Mouse (Mus musculus) C3H10T1/2 (cell line): Measurements from ENCODE around the gene Nkrf. TPM values are rescaled to one million over a fixed set of nuclear protein-coding genes. Genes with fewer than 3 reads are reported as not detected.

Experiments
- polyA plus RNA-seq, 2 experiments: library from polyadenylated mRNA; unstranded; fragments of >200 nt; fragmentation: generic; extraction: Trizol; gene quantifications; one replicate each; pipeline ENCODE4 v1.2.1; 2012; ENCODE audit warnings: missing spikeins in 2 of 2

The Nkrf gene
- 1 to 10 TPM in 1 of 2 experiments, under 1 TPM in 1; 0.44 to 1.3 TPM for polyA plus RNA-seq

DNA sequence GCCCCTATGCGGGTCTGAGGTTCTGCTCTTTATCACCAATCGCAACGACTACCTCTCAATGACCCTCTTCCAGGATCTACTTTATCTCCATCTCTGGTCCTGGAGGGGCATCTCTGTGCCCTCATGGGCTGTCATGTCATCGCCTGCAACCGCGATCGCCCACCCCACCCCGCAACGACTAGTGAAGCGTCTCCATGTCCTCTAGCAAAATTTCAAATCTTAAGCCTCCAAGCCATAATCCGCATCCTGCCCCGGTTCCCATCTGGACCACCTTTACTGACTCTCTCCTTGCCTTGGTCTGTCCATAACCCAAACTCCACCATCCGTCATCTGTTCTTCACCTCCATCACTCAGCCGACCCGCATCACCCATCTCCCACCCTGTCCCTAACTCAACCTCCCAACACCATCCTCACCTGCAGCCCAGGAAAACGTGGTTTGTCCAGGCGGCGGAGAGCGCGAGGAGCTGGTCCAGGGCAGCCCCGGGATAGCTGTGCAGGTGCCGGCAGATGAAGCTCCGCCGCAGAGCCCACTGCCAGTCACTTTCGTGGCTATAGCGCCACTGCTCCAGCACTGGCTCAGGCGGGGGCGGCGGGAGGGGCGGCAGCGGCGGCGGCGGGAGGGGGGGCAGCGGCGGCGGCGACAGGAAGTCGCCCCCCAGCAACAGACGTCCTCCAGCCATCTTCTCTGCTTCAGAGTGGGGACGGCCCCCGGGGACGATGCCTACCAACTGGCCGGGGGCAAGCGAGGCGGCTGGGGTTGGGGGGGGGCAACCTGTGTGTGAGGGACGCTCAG, at the start of gene Nkrf:
TSS of gene Nkrf (minus strand) at position 579 of the 794 bp plus-strand sequence.

DNA sequence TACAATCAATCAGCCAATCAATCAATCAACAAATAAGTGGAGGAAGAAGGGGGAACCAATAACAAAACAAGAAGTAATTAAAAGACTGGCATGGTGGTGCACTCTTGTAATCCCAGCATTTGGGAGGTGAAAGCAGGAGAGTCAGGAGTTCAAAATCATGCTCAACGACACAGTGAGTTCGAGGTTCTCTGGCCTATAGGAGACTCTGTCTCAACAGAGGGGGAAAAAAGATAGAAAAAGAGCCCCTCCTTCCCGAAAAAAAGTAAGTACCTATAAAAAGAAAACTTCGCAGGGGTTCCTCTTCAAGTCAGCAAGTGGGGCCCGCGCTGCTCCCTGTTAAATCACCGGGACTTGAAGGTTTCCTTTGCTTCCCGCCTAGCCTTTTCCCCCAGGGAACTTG, 28.9 kb downstream of the Nkrf start, which contains the start of the genes Ube2a and C330007P06Rik:
TSS of gene Ube2a (plus strand) at position 136 of the 400 bp plus-strand sequence.
TSS of gene C330007P06Rik (minus strand) at position 347 of the 400 bp plus-strand sequence.

Other genes with a start within 250 kb of the Nkrf start
- not detected for gene Slc25a43, start 159.2 kb downstream of the Nkrf start, polyA plus RNA-seq
- gene Slc25a5, start 107.2 kb downstream of the Nkrf start, polyA plus RNA-seq, result 100 to 1,000 TPM; 258 to 481 TPM
- gene Ube2a, start 29.0 kb downstream of the Nkrf start, polyA plus RNA-seq, result 10 to 100 TPM; 37.7 to 43.9 TPM
- 1 to 10 TPM in 1 of 2 experiments, under 1 TPM in 1; 0.95 to 5.9 TPM for gene C330007P06Rik, start 28.8 kb downstream of the Nkrf start, polyA plus RNA-seq
- gene Sept6, start 88.9 kb upstream of the Nkrf start, polyA plus RNA-seq, result 10 to 100 TPM in 1 of 2 experiments, 1 to 10 TPM in 1; 3.2 to 23.6 TPM
- not detected for gene Sowahd, start 145.9 kb upstream of the Nkrf start, polyA plus RNA-seq
- 1,000 to 10,000 TPM; 3,168 to 4,181 TPM for gene Rpl39, start 182.5 kb upstream of the Nkrf start, polyA plus RNA-seq
- gene Upf3b, start 207.4 kb upstream of the Nkrf start, polyA plus RNA-seq, result 1 to 10 TPM; 1.4 to 5.8 TPM
- gene Nkap, start 223.9 kb upstream of the Nkrf start, polyA plus RNA-seq, result 1 to 10 TPM; 2.4 to 4.0 TPM